ENCODE assay signal across 10 mouse cellular contexts in genomic region chr11:101783584-101783983, GRCm38 (mm10). TPM values are rescaled to one million over a fixed set of nuclear protein-coding genes. Genes with fewer than 3 reads are reported as not detected.
A peak's percentile ranks its signal among the peaks of the same experiment; 100 is the strongest.
DNase-seq lines count a peak whose midpoint lies in the region; ATAC-seq and TF ChIP-seq lines count a peak whose summit lies in the region.
"Had no signal": no experiment of that assay in that cellular context is flagged by ENCODE, and none has a peak within 500 bp of the region (broad histone marks: within the 10 kb centered on the region; RNA-seq: fewer than 3 reads in every experiment).

No protein-coding gene starts in this region.

- TF ChIP-seq CTCF in cortical plate, adult 2 months (IDR thresholded peaks at IDR 0.05; ENCODE audit: extremely low read depth, insufficient read depth, low read length) = no peak
- no peak for TF ChIP-seq CTCF in midbrain, postnatal 0 days (IDR thresholded peaks at IDR 0.05)

- H3K36me3 ChIP-seq in kidney, embryonic 16.5 days (ENCODE audit: insufficient read depth, low read length) = no peaks in the 10 kb centered on the region
- no peaks in the 10 kb centered on the region for H3K36me3 ChIP-seq in hindbrain, embryonic 15.5 days
- H3K36me3 ChIP-seq in midbrain, postnatal 0 days (ENCODE audit: insufficient read depth, low read length) = no peaks in the 10 kb centered on the region

- no peak for ATAC-seq in kidney, embryonic 16.5 days (ENCODE audit: low FRiP score, low TSS enrichment)
- no peak for ATAC-seq in hindbrain, embryonic 15.5 days (ENCODE audit: low FRiP score, low read depth)
- ATAC-seq in midbrain, postnatal 0 days (ENCODE audit: low FRiP score) = no peak

- H3K9ac ChIP-seq in kidney, embryonic 16.5 days (replicated peaks; ENCODE audit: low read length) = peak overlapping the region; percentile 73
- no peak overlapping the region for H3K9ac ChIP-seq in hindbrain, embryonic 15.5 days
- 0 out of 2 replicates have a peak overlapping the region, but pooled peaks have one; percentile 61 for H3K9ac ChIP-seq in midbrain, postnatal 0 days (replicated peaks; ENCODE audit: low read length, poor library complexity, severe bottlenecking)

- H3K4me3 ChIP-seq in kidney, embryonic 16.5 days (ENCODE audit: low read length) = peak overlapping the region; percentile 57
- H3K4me3 ChIP-seq in cortical plate, adult 2 months (ENCODE audit: insufficient read depth, low read length) = peak overlapping the region; percentile 47
- peak overlapping the region; percentile 50 for H3K4me3 ChIP-seq in hindbrain, embryonic 15.5 days
- peak overlapping the region; percentile 57; the same call in 1 of the 2 replicates for H3K4me3 ChIP-seq in midbrain, postnatal 0 days (ENCODE audit: low read depth, low read length)

- H3K27ac ChIP-seq in kidney, embryonic 16.5 days (ENCODE audit: low read length) = peak overlapping the region; percentile 94
- H3K27ac ChIP-seq in cortical plate, adult 2 months (ENCODE audit: insufficient read depth, low read length) = peak overlapping the region; percentile 12; the same call in 1 of the 2 replicates
- H3K27ac ChIP-seq in hindbrain, embryonic 15.5 days (replicated peaks) = peak overlapping the region; percentile 66
- H3K27ac ChIP-seq in midbrain, postnatal 0 days (ENCODE audit: low read depth, low read length) = 0 out of 2 replicates have a peak overlapping the region, but pooled peaks have one; percentile 39

- 14% methylated on average over 9 of the region's 9 CpGs for WGBS in kidney, embryonic 16.5 days
- 25% methylated on average over 9 of the region's 9 CpGs for WGBS in hindbrain, embryonic 15.5 days
- 18% methylated on average over 9 of the region's 9 CpGs for WGBS in midbrain, postnatal 0 days

- no peaks in the 10 kb centered on the region for H3K9me3 ChIP-seq in kidney, embryonic 16.5 days (ENCODE audit: low read length)
- no peaks in the 10 kb centered on the region for H3K9me3 ChIP-seq in hindbrain, embryonic 15.5 days
- H3K9me3 ChIP-seq in midbrain, postnatal 0 days (ENCODE audit: low read length) = no peaks in the 10 kb centered on the region

- H3K27me3 ChIP-seq in kidney, embryonic 16.5 days (ENCODE audit: insufficient read depth, low read length) = peaks cover 35% of the 10 kb centered on the region
- peaks cover 79% of the 10 kb centered on the region for H3K27me3 ChIP-seq in hindbrain, embryonic 15.5 days
- peaks cover 43% of the 10 kb centered on the region for H3K27me3 ChIP-seq in midbrain, postnatal 0 days (ENCODE audit: insufficient read depth, low read length)

- peak overlapping the region; percentile 94 for H3K4me2 ChIP-seq in kidney, embryonic 16.5 days (replicated peaks; ENCODE audit: low read depth, low read length)
- peak overlapping the region; percentile 91 for H3K4me2 ChIP-seq in hindbrain, embryonic 15.5 days
- H3K4me2 ChIP-seq in midbrain, postnatal 0 days (ENCODE audit: low read depth, low read length, poor library complexity, severe bottlenecking) = peak overlapping the region; percentile 98

- no peak for DNase-seq in kidney, adult 18-20 months
- DNase-seq in midbrain, postnatal 0 days (ENCODE audit: low spot score) = peak; percentile 8
- no peak for DNase-seq in thymus, postnatal 4 days
- no peak for DNase-seq in ovary, postnatal 10 days (ENCODE audit: low spot score)
- no peak for DNase-seq in adrenal gland, postnatal 14 days
- DNase-seq: heart, postnatal 10 days; lung, postnatal 4 days had no signal

- H3K4me1 ChIP-seq in kidney, embryonic 16.5 days (ENCODE audit: insufficient read depth, low read length) = peaks cover 35% of the 10 kb centered on the region
- H3K4me1 ChIP-seq in cortical plate, adult 2 months (ENCODE audit: control insufficient read depth, insufficient read depth, low read length) = no peaks in the 10 kb centered on the region
- peaks cover 21% of the 10 kb centered on the region for H3K4me1 ChIP-seq in hindbrain, embryonic 15.5 days (replicated peaks)
- H3K4me1 ChIP-seq in midbrain, postnatal 0 days (ENCODE audit: insufficient read depth, low read length) = 0 out of 2 replicates have a peak, but pooled peaks cover 7% of the 10 kb centered on the region

- no peak for TF ChIP-seq POLR2A in cortical plate, adult 2 months (IDR thresholded peaks at IDR 0.05; ENCODE audit: extremely low read depth, insufficient read depth, low read length)

RNA-seq across cellular contexts. Expression of gene Etv4, which starts 1.6 kb away (rescaled TPM):
- 51.0 and 63.2 TPM in 2 replicates for polyA plus RNA-seq in kidney, embryonic 16.5 days (2015; fragmentation: Nextera tagmentation; extraction: Ambion mirVana)
- 19.7 and 20.6 TPM in 2 replicates for polyA plus RNA-seq in cortical plate, adult 2 months (2012; rRNA removed)
- polyA plus RNA-seq in hindbrain, embryonic 15.5 days (2015; fragmentation: Nextera tagmentation; extraction: Ambion mirVana) = 14.4 and 21.3 TPM in 2 replicates
- total RNA-seq in midbrain, postnatal 0 days (2014; rRNA removed) = 25.6 and 30.4 TPM in 2 replicates
- polyA plus RNA-seq in midbrain, postnatal 0 days (2015; fragmentation: Nextera tagmentation; extraction: Ambion mirVana) = 18.4 and 18.5 TPM in 2 replicates
- total RNA-seq in adrenal gland, postnatal 14 days (2021) = 3.0 and 3.6 TPM in 2 replicates

RNA-seq across cellular contexts. Expression of gene Dhx8, which starts 50.9 kb away (rescaled TPM):
- 31.3 and 33.2 TPM in 2 replicates for polyA plus RNA-seq in kidney, embryonic 16.5 days (2015; fragmentation: Nextera tagmentation; extraction: Ambion mirVana)
- polyA plus RNA-seq in cortical plate, adult 2 months (2012; rRNA removed) = 23.0 TPM in 2 replicates
- polyA plus RNA-seq in hindbrain, embryonic 15.5 days (2015; fragmentation: Nextera tagmentation; extraction: Ambion mirVana) = 28.8 and 29.2 TPM in 2 replicates
- 25.7 and 28.5 TPM in 2 replicates for total RNA-seq in midbrain, postnatal 0 days (2014; rRNA removed)
- polyA plus RNA-seq in midbrain, postnatal 0 days (2015; fragmentation: Nextera tagmentation; extraction: Ambion mirVana) = 22.2 and 30.6 TPM in 2 replicates
- total RNA-seq in adrenal gland, postnatal 14 days (2021) = 24.6 and 27.8 TPM in 2 replicates

Comparison
In these comparisons a context has a peak if more than half of its experiments do, and no peak if none do; other contexts are left out.
1. H3K27ac ChIP-seq: peak in every context shown above with its lines; median percentile 94 in kidney, embryonic 16.5 days; 66 in hindbrain, embryonic 15.5 days; 39 in midbrain, postnatal 0 days; 12 in cortical plate, adult 2 months.